Mouse (Mus musculus) hematopoietic stem cell, adult 5-6 weeks (primary cell): ENCODE data around the gene Lonp2. TPM values are rescaled to one million over a fixed set of nuclear protein-coding genes. Genes with fewer than 3 reads are reported as not detected.

Experiments used
- ATAC-seq, 2 experiments: fragments of 125-278 bp in 1 of 2; replicated peaks in 1 of 2; 2 replicates each; pipeline ENCODE4 v1.8.0; 2016 to 2017; ENCODE audit warnings: inconsistent platforms in 2 of 2, mild to moderate bottlenecking in 2 of 2, moderate number of reproducible peaks in 2 of 2, low read depth in 1 of 2, moderate TSS enrichment in 1 of 2; ENCODE audit not compliant: low FRiP score in 2 of 2, poor library complexity in 2 of 2, severe bottlenecking in 2 of 2, insufficient read depth in 1 of 2, low TSS enrichment in 1 of 2
- total RNA-seq: library from RNA; stranded (forward); fragments of 172-1452, 232-1000 nt; gene quantifications from 2 replicates; pipeline ENCODE4 v1.2.3, GENCODE M21; 2017

Lonp2 gene
- total RNA-seq, 1 experiment from 2014 or later: 90.2 TPM

GRCm38 (mm10) chr8:86604676-86605075 lies 19.2 kb upstream of the Lonp2 start:
- ATAC-seq: peak; percentile 69 to 83

DNA sequence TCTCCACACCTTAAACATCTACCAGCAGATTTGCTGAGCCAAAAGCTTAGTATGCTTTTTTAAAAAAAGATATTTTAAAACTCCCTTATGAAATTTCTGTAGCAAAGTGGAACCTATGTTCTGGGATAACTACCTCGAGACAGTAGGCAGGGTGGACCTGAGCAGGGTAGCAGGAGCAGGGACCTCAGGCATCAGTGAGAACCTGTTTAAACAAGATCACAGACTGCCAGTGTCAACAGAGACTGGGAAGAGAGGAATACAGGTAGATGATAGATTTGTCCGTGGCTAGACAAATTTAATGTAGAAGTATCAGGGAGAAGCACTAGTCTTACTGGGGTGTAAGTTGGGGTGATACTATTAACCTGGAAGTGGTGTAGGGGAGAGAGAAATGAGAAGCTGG lies 10.0 kb upstream of the Lonp2 start:
- ATAC-seq: no peak

GRCm38 (mm10) chr8:86615095-86615769 lies 8.6 kb upstream of the Lonp2 start:
- ATAC-seq: no peak

- peak; percentile 67 to 69 for ATAC-seq
Observed at GRCm38 (mm10) chr8:86617759-86618387, 6.0 kb upstream of the Lonp2 start.

DNA sequence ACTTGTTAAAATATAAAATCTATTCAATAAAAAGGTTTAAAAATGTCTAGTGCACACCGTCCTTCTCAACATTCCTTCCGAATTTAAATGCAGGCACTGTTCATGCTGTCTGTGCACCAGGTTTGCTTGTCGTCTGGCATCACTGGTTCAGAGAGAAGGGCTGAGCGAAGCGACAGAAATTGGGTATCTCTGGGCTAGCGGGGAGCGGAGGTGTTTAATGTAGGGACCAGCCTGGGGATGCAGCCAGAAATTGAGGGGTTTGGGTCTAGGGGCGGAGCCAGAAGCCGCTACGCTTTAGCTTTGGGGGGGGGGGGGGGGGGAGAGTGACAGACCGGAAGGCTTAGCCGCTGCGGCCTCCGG lies 312 bp upstream of the Lonp2 start:
- ATAC-seq: no peak

GRCm38 (mm10) chr8:86624915-86625314 lies 1.1 kb downstream of the Lonp2 start:
- no peak for ATAC-seq

- no peak for ATAC-seq
Observed at GRCm38 (mm10) chr8:86630212-86630611, 6.4 kb downstream of the Lonp2 start.

- ATAC-seq: peak in 1 of 2 experiments; percentile 58; a peak in 1 of 4 replicates
Observed at GRCm38 (mm10) chr8:86631395-86631794, 7.6 kb downstream of the Lonp2 start.

DNA sequence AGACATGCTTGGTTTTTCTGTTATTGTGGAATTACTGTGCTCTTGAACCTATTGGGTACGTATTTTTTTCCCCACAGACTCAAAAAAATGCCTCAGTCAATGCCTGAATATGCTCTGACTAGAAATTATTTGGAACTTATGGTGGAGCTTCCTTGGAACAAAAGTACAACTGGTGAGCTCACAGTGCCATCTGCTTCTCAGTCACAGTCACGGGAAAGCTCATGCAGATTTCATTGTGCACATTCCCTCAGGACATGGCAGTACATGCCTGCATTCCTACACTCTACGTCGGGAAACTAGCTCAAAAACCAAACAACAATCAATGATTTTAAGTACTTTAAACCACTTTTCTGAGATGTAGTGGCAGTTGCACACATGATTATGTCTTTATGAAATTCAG lies 14.0 kb downstream of the Lonp2 start:
- ATAC-seq: no peak

DNA sequence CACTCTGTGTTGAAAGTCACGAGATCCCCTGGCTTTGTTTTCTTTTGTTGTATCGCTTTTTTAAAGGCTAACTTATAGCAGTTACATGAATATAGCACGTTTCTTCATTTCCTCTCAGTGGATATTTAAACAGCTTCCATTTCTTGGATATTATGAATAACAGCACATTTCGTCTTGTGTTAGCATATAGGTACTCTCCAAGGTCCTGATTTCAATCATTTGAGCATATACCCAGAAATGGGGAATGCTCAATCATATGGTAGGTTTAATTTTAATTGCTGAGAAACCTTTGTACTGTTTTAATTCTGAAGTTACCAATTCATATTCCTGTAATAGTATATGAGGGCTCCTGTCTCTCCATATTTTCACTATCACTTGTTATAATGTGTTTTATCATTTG lies 15.1 kb downstream of the Lonp2 start:
- no peak for ATAC-seq

DNA sequence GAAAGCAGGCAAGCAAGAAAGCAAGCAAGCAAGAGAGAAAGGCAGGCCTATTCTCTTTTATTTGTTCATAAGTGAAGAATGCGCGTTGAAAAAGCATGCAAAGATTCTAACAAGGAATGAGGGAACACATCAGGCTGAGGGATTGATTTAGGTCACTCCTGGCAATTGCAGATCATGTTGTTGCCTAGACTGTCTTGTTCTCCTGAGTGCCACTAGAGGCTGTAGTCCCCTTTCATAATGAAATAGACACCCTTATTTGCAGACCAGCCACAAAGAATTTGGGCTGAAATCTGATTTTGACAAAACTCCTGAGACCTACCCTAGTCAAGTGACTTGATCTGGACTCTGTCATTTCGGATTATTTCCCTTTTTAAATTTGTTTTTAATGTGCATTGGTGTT lies 18.8 kb downstream of the Lonp2 start:
- ATAC-seq: no peak

- no peak for ATAC-seq
Observed at GRCm38 (mm10) chr8:86644661-86645060, 20.8 kb downstream of the Lonp2 start.

- ATAC-seq: no peak
Observed at GRCm38 (mm10) chr8:86647771-86648170, 23.9 kb downstream of the Lonp2 start.

- ATAC-seq: no peak
Observed at GRCm38 (mm10) chr8:86651416-86651815, 27.6 kb downstream of the Lonp2 start.

DNA sequence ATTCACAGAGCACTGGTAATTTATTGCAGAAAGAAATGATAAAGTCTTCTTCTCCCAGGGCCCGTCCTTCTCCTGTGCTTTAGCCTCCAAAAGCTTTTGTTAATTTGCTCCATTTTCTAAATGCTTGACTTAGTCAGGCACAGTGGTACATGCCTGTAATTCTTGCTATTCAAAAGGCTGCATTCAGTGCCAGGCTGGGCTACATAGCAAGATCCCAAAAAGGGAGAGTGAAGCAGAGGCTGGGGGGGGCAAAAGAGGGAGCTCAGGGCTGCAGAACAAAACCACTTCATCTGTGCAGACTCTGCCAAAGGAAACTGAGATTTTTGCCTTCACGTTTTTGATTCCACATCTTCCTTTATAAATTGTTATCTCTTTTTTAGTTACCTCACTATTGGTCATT lies 28.7 kb downstream of the Lonp2 start:
- no peak for ATAC-seq

DNA sequence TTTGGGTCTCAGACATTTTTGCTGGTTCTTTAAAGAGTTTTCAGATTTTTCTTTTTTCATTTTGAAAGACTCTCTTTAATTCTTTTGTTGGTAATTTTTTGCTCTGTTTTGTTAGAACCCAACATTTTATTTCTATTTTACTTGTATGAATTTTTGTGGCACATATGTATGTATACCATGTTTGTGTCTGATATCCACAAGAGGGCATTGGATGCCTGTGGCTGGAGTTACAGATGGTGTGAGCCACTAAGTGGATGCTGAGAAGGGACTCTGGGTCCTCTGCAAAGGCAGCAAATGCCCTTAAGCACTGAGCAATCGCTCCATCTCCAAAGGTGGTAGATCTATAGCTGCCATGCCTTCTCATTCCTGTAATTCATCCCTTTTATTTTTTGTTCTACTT lies 30.7 kb downstream of the Lonp2 start:
- ATAC-seq: no peak

GRCm38 (mm10) chr8:86668750-86669149 lies 44.9 kb downstream of the Lonp2 start:
- ATAC-seq: no peak

DNA sequence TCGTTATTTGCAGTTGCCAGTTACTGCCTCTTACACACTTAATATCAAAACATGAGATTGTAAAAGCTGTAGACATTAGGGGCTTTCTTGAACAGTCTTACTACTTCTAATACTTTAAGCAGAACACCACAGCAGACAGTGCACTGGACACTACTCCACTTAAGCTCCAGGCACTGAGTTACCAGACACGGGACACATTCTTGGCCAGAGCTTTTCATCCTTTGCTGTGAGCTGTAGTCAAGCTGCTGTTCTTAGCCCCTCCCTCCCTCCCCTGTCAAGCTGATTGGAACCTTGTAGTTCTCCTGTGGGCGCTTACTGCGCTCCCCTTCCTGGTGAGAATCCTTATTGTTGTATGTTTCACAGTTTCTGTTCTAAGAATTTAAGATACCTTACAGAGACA lies 45.4 kb downstream of the Lonp2 start:
- no peak for ATAC-seq

DNA sequence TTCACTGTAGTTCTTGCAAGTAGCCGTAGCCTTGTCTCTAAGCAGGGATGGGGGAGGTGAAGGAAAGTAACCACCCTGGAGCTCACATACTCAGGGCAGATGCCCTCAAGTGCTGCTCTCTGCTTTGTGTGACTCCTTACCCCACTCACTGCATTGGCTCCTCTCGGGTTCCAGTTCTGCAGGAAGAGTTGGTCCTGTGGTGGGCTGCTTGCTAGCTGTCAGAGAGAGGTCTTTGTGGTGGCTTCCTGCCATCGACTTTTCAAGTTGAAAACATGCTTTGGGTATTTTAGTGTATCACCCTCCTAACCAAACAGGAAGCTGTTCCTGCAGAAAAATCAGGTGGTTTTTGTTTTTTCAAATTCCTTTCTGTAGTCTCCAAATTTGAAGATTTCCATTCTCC lies 62.8 kb downstream of the Lonp2 start:
- ATAC-seq: peak in 1 of 2 experiments; percentile 36; a peak in 1 of 4 replicates
